Mouse (Mus musculus) embryo, embryonic 11 days (tissue): Measurements from ENCODE around the gene Vmn2r22.
"Not testable (repeated sequence)": the region's sequence is repeated elsewhere in the genome, so short reads cannot be mapped to it uniquely, and the experiment has no call there.

Experiments
- DNase-seq: peaks from one replicate; pipeline ENCODE4 v3.0.0-alpha.2; 2015

Gene Vmn2r22

GRCm38 (mm10) chr6:123650625-123651024, at the start of gene Vmn2r22:
Vmn2r22 (minus strand) TSS chr6:123650725.
- DNase-seq, result not testable (repeated sequence)

GRCm38 (mm10) chr6:123697213-123697612, 46.7 kb upstream of the Vmn2r22 start:
- DNase-seq, result peak; percentile 3

GRCm38 (mm10) chr6:123696639-123697038, 46.1 kb upstream of the Vmn2r22 start:
- DNase-seq, result not testable (repeated sequence)

GRCm38 (mm10) chr6:123657040-123657439, 6.5 kb upstream of the Vmn2r22 start:
- DNase-seq, result peak; percentile 55

GRCm38 (mm10) chr6:123639394-123639793, 11.1 kb downstream of the Vmn2r22 start:
- not testable (repeated sequence) for DNase-seq

GRCm38 (mm10) chr6:123623784-123624183, 26.7 kb downstream of the Vmn2r22 start:
- not testable (repeated sequence) for DNase-seq

- not testable (repeated sequence) for DNase-seq
Observed at GRCm38 (mm10) chr6:123588368-123588767, 62.2 kb downstream of the Vmn2r22 start.

- not testable (repeated sequence) for DNase-seq
Observed at GRCm38 (mm10) chr6:123587796-123588328, 62.7 kb downstream of the Vmn2r22 start.

- not testable (repeated sequence) for DNase-seq
Observed at GRCm38 (mm10) chr6:123583988-123584387, 66.5 kb downstream of the Vmn2r22 start.

GRCm38 (mm10) chr6:123574698-123575097, 75.8 kb downstream of the Vmn2r22 start:
- DNase-seq, result not testable (repeated sequence)
